Mouse (Mus musculus) thymus, adult 2 months (tissue): Measurements from ENCODE around the gene Fam83b.

Experiments
- CTCF ChIP-seq: fragments of 200-500 bp; IDR thresholded peaks from 2 replicates; pipeline ENCODE4 v1.5.1; 2012; ENCODE audit warnings: mild to moderate bottlenecking, control low read depth, low read length, moderate library complexity, borderline replicate concordance; ENCODE audit not compliant: control insufficient read depth, poor library complexity, insufficient read depth; ENCODE audit errors: extremely low read depth
- POLR2A ChIP-seq: fragments of 200-500 bp; IDR thresholded peaks from 2 replicates; pipeline ENCODE4 v1.6.1; 2012; ENCODE audit warnings: mild to moderate bottlenecking, low read length, control low read depth, moderate library complexity; ENCODE audit not compliant: control insufficient read depth, poor library complexity, insufficient read depth; ENCODE audit errors: extremely low read depth

- no peak for TF ChIP-seq CTCF
- no peak for TF ChIP-seq POLR2A
Observed at GRCm38 (mm10) chr9:76525592-76525991, 41.3 kb downstream of the Fam83b start.
